Comparison of ENCODE assay signal across 28 mouse cellular contexts in the genomic region with DNA sequence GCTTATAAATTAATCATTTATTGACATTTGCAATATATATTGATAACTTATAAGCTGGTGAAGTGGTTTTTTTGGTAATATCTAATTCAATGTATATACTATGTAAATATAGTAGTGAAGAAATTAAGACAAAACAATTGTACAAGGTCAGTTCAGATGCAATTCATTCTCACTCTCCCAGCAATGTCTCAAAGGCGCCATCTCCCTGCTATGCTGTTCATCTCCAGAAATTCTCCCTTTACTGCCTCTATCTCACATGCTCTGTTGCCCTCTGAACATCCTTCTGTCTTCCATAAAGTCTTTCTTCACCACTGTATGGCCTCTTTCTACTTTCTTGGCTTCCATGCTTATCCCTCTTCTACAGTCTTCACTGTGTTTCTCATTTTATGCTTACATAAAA.
DNase-seq lines count a peak whose midpoint lies in the region; ATAC-seq and TF ChIP-seq lines count a peak whose summit lies in the region.
"Had no signal": no experiment of that assay in that cellular context is flagged by ENCODE, and none has a peak within 500 bp of the region (broad histone marks: within the 10 kb centered on the region; RNA-seq: fewer than 3 reads in every experiment).

No protein-coding gene starts in this region.

- no peak overlapping the region for H3K27ac ChIP-seq in gastrocnemius, adult 2 months
- no peak overlapping the region for H3K27ac ChIP-seq in intestine, postnatal 0 days (ENCODE audit: low read depth, low read length)
- no peak overlapping the region for H3K27ac ChIP-seq in intestine, embryonic 15.5 days
- no peak overlapping the region for H3K27ac ChIP-seq in MEL (ENCODE audit: control insufficient read depth, low read depth, low read length)
- H3K27ac ChIP-seq: embryonic facial prominence, embryonic 12.5 days; embryonic facial prominence, embryonic 15.5 days; heart, embryonic 13.5 days; hindbrain, embryonic 10.5 days; hindbrain, embryonic 14.5 days; hindbrain, postnatal 0 days had no signal

- H3K9me3 ChIP-seq in intestine, postnatal 0 days (ENCODE audit: control insufficient read depth) = no peaks in the 10 kb centered on the region
- H3K9me3 ChIP-seq in intestine, embryonic 15.5 days = no peaks in the 10 kb centered on the region
- H3K9me3 ChIP-seq in MEL (replicated peaks; ENCODE audit: insufficient read depth, low read length) = no peaks in the 10 kb centered on the region
- H3K9me3 ChIP-seq: embryonic facial prominence, embryonic 12.5 days; embryonic facial prominence, embryonic 15.5 days; heart, embryonic 13.5 days; hindbrain, embryonic 10.5 days had no signal

- no peak for TF ChIP-seq POLR2A in MEL (IDR thresholded peaks at IDR 0.05; ENCODE audit: control insufficient read depth in 1 of 2, insufficient read depth in 1 of 2, low read depth in 1 of 2, low read length in 2 of 2, poor library complexity in 1 of 2)

- H3K4me3 ChIP-seq in gastrocnemius, adult 2 months = no peak overlapping the region
- no peak overlapping the region for H3K4me3 ChIP-seq in intestine, postnatal 0 days (ENCODE audit: low read depth, low read length)
- H3K4me3 ChIP-seq in intestine, embryonic 15.5 days (replicated peaks) = no peak overlapping the region
- H3K4me3 ChIP-seq in MEL (ENCODE audit: control insufficient read depth in 1 of 2, insufficient read depth in 1 of 2, low read depth in 2 of 2, low read length in 2 of 2) = no peak overlapping the region
- H3K4me3 ChIP-seq: embryonic facial prominence, embryonic 12.5 days; embryonic facial prominence, embryonic 15.5 days; heart, embryonic 13.5 days; hindbrain, embryonic 10.5 days had no signal

- ATAC-seq in intestine, postnatal 0 days = no peak
- ATAC-seq in intestine, embryonic 15.5 days = no peak
- ATAC-seq: CD4-positive, CD25-positive, alpha-beta regulatory T cell, adult 4 months; forebrain, embryonic 14.5 days; forebrain, postnatal 0 days; hindbrain, postnatal 0 days; inflammation-experienced regulatory T-cells, adult 6 months had no signal

- no peak for TF ChIP-seq EP300 in MEL (IDR thresholded peaks at IDR 0.05; ENCODE audit: low read depth in 1 of 2, low read length in 2 of 2)

- no peak overlapping the region for H3K9ac ChIP-seq in intestine, postnatal 0 days (ENCODE audit: low read depth, low read length)
- no peak overlapping the region for H3K9ac ChIP-seq in intestine, embryonic 15.5 days
- H3K9ac ChIP-seq in MEL (ENCODE audit: control insufficient read depth, low read depth, low read length, poor library complexity, severe bottlenecking) = no peak overlapping the region
- H3K9ac ChIP-seq: embryonic facial prominence, embryonic 12.5 days; embryonic facial prominence, embryonic 15.5 days; forebrain, postnatal 0 days; heart, embryonic 13.5 days; hindbrain, embryonic 14.5 days had no signal

- 70% methylated on average over 1 of the region's 1 CpGs for WGBS in intestine, postnatal 0 days
- WGBS in intestine, embryonic 15.5 days = 82% methylated on average over 1 of the region's 1 CpGs

- intact Hi-C loops in gastrocnemius, adult 2 months (cut with DNase I) = no loop called here
- intact Hi-C loops in gastrocnemius, postnatal 14 days (cut with DNase I; ENCODE audit: low total_unique reads) = no loop called here

- no peaks in the 10 kb centered on the region for H3K36me3 ChIP-seq in intestine, postnatal 0 days (ENCODE audit: control insufficient read depth, insufficient read depth)
- no peaks in the 10 kb centered on the region for H3K36me3 ChIP-seq in intestine, embryonic 15.5 days
- no peaks in the 10 kb centered on the region for H3K36me3 ChIP-seq in MEL (ENCODE audit: control insufficient read depth in 1 of 2, insufficient read depth in 2 of 2, low read length in 2 of 2)
- H3K36me3 ChIP-seq: embryonic facial prominence, embryonic 12.5 days; embryonic facial prominence, embryonic 15.5 days; heart, embryonic 13.5 days; hindbrain, embryonic 10.5 days had no signal

- H3K4me2 ChIP-seq in intestine, postnatal 0 days (replicated peaks; ENCODE audit: low read depth) = no peak overlapping the region
- H3K4me2 ChIP-seq in intestine, embryonic 15.5 days (replicated peaks) = no peak overlapping the region
- H3K4me2 ChIP-seq: embryonic facial prominence, embryonic 12.5 days; embryonic facial prominence, embryonic 15.5 days; heart, embryonic 13.5 days; hindbrain, embryonic 14.5 days had no signal

- peak; percentile 36 for TF ChIP-seq RAD21 in MEL (IDR thresholded peaks at IDR 0.05; ENCODE audit: low read depth, low read length)

- H3K4me1 ChIP-seq in intestine, postnatal 0 days (replicated peaks; ENCODE audit: control insufficient read depth, insufficient read depth, low read length) = no peaks in the 10 kb centered on the region
- no peaks in the 10 kb centered on the region for H3K4me1 ChIP-seq in intestine, embryonic 15.5 days (replicated peaks)
- no peaks in the 10 kb centered on the region for H3K4me1 ChIP-seq in MEL (ENCODE audit: control insufficient read depth in 1 of 2, insufficient read depth in 2 of 2, low read length in 2 of 2)
- H3K4me1 ChIP-seq: embryonic facial prominence, embryonic 12.5 days; embryonic facial prominence, embryonic 15.5 days; heart, embryonic 13.5 days; hindbrain, embryonic 10.5 days had no signal

- no peaks in the 10 kb centered on the region for H3K27me3 ChIP-seq in intestine, postnatal 0 days (replicated peaks; ENCODE audit: control insufficient read depth, insufficient read depth, low read length)
- H3K27me3 ChIP-seq in intestine, embryonic 15.5 days (replicated peaks) = no peaks in the 10 kb centered on the region
- no peaks in the 10 kb centered on the region for H3K27me3 ChIP-seq in MEL (ENCODE audit: control insufficient read depth in 1 of 2, insufficient read depth in 2 of 2, low read length in 2 of 2)
- H3K27me3 ChIP-seq: embryonic facial prominence, embryonic 12.5 days; embryonic facial prominence, embryonic 15.5 days; heart, embryonic 13.5 days had no signal

- no peaks in the 10 kb centered on the region for H3K79me2 ChIP-seq in MEL (ENCODE audit: control insufficient read depth, insufficient read depth, low read length, poor library complexity)

- TF ChIP-seq CTCF in gastrocnemius, adult 2 months (IDR thresholded peaks at IDR 0.05) = peak; percentile 20; the same call in 1 of the 2 replicates
- peak; percentile 24 for TF ChIP-seq CTCF in intestine, postnatal 0 days (IDR thresholded peaks at IDR 0.05; ENCODE audit: low read depth)
- peak in 1 of 3 experiments; percentile 27; a peak in 2 of 6 replicates for TF ChIP-seq CTCF in MEL (IDR thresholded peaks at IDR 0.05 in 2 of 3, conservative IDR thresholded peaks at IDR 0.05 in 1 of 3; ENCODE audit: control insufficient read depth in 1 of 3, insufficient read depth in 1 of 3, low read depth in 2 of 3, low read length in 3 of 3, poor library complexity in 1 of 3, severe bottlenecking in 1 of 3)

- no peak for DNase-seq in gastrocnemius, adult 2 months
- DNase-seq in gastrocnemius, postnatal 14 days = no peak
- DNase-seq in 3T3-L1 (ENCODE audit: low read depth, low spot score) (peak; percentile 17), MEL (ENCODE audit: low read depth, low spot score) (no peak)
- no peak for DNase-seq in frontal cortex, postnatal 25 days (ENCODE audit: low spot score in 2 of 2)
- no peak for DNase-seq in embryo, embryonic 11 days
- DNase-seq: adrenal gland, adult 2 months; adrenal gland, postnatal 14 days; cerebellum, adult 11 months; cerebellum, adult 2 months; cerebellum, adult 9-11 months; cerebellum, postnatal 36 days; forebrain, postnatal 0 days; gastrocnemius, postnatal 10 days; heart, adult 11 months; kidney, adult 11 months; kidney, adult 8-10 months had no signal

TF ChIP-seq in MEL, 35 proteins besides CTCF, POLR2A, EP300 and RAD21:
- TF ChIP-seq USF1 (IDR thresholded peaks at IDR 0.05; ENCODE audit: low read depth, low read length) (no peak), ZC3H11A (IDR thresholded peaks at IDR 0.05; ENCODE audit: low read depth, low read length) (peak; percentile 22; the same call in 1 of the 2 replicates), SMC3 (IDR thresholded peaks at IDR 0.05; ENCODE audit: low read depth, low read length) (peak; percentile 35), GABPA (IDR thresholded peaks at IDR 0.05; ENCODE audit: low read depth, low read length) (no peak)
